Mouse (Mus musculus) frontal cortex, adult 2 months (tissue): Measurements from ENCODE around the gene 4921507P07Rik. TPM values are rescaled to one million over a fixed set of nuclear protein-coding genes. Genes with fewer than 3 reads are reported as not detected.
"Not testable (repeated sequence)": the region's sequence is repeated elsewhere in the genome, so short reads cannot be mapped to it uniquely, and the experiment has no call there.

Experiments
- DNase-seq, 2 experiments: peaks; one replicate each; pipeline ENCODE4 v3.0.0; 2022; ENCODE audit warnings: low spot score in 1 of 2; ENCODE audit errors: extremely low spot score in 1 of 2
- polyA plus RNA-seq: library from polyadenylated mRNA; depleted of rRNA; stranded (reverse); fragments of >200 nt; gene quantifications from 2 replicates; pipeline ENCODE4 v1.2.3, GENCODE M21; 2012; rRNA removed

The 4921507P07Rik gene
- polyA plus RNA-seq: 0.78 and 0.86 TPM in 2 replicates

GRCm38 (mm10) chr6:50596301-50597211 is at the start of gene 4921507P07Rik:
TSS of gene 4921507P07Rik (minus strand) at chr6:50596632.
- DNase-seq: peak; percentile 82 to 91

DNA sequence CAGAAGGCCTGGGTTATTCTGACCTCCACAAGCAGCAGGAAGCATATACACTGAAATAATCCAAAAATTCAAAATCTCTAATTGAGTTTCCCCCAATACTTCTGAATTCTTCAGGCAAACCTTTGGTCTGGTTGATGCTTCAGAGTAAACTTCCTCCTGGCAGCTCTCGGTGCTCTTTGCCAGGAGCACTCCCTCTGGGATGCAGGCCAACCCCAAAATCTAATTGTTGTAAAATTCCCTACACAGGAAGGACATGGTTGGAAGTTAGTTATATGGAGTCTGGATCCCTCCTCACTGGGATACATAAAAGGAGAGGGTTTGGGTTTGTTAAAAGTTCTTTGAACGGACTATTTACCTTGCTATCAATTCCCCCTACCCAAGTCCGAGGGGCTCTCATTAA is 48.3 kb upstream of the 4921507P07Rik start:
- DNase-seq: no peak

DNA sequence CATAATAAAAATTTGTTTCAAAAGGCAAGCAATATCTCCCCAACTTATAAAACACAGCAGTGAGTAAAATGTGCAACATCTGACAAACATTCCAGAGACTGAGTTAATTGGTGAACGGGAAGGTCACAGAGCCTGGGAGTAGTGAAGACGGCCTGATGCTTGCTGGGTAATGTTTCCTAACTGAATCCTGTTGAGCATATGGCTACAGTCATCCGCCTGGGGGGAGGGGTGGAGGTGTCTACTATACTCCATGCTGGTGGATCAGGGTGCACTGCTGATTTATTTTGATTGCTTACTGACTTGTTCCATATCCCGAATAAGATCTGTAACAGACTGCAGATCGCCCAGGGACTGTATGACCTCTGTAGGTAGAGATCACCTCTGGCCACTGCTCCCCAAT is 45.5 kb upstream of the 4921507P07Rik start:
- no peak for DNase-seq

- no peak for DNase-seq
Observed at GRCm38 (mm10) chr6:50640377-50640776, 43.9 kb upstream of the 4921507P07Rik start.

GRCm38 (mm10) chr6:50639656-50640055 is 43.2 kb upstream of the 4921507P07Rik start:
- DNase-seq: no peak

DNA sequence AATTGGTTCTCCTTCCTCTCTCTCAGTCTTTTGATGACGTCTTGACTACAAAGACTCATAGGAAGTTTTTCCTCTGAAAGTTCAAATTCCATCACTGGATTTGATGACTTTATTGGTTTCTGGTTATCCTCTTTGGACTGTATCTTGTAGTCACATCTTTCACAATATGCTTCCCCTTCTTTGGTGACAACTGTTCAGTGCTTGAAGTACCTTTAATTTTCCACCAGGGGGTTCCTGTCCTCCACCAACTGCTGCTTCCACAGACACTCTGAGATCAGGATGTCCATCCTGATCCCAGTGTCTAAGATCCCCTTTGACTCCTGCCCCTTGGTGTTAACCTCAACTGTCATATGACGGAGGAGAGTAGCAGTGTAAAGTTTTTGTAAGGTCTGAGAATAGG is 29.7 kb upstream of the 4921507P07Rik start:
- not testable (repeated sequence) for DNase-seq

- not testable (repeated sequence) for DNase-seq
Observed at GRCm38 (mm10) chr6:50618273-50618672, 21.8 kb upstream of the 4921507P07Rik start.

DNA sequence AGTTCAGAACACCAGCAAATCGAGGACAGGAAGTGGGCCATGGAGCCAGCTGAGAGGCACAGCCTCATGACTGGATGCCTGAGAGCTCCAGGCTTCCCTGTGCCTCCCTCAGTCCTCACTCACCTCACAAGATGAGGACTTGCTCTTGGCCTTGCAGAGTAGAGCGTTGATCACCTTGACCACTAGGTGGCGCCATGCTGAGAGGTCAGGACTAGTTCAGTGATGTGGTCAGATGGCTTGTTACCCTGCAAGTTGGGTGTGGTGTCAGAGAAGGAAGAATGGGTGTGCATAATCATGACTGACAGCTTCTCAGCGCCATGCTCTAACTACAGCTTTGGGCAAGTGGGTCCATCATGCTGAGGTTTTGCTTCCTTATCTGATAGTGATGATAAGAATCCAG is 5.2 kb upstream of the 4921507P07Rik start:
- no peak for DNase-seq

DNA sequence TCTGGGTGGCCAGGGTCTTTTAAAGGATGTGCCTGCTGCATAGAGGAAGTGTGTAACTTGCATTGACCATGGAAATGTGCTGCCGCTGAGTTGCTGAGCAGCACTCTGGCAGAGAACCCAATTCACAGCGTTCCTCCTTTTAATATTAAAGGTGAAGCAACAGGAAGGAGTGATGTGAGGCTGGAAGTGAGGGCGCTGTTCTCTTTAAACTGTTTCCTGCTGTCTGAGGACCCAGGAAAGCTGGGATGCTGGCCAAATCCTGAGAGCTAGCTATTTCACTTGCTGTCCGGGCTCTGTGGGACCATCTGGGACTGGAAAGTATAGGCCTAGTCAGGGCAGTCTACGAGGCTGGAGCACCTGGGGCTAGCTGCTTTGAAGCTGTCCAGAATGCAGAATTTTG is 2.1 kb upstream of the 4921507P07Rik start:
- DNase-seq: no peak

DNA sequence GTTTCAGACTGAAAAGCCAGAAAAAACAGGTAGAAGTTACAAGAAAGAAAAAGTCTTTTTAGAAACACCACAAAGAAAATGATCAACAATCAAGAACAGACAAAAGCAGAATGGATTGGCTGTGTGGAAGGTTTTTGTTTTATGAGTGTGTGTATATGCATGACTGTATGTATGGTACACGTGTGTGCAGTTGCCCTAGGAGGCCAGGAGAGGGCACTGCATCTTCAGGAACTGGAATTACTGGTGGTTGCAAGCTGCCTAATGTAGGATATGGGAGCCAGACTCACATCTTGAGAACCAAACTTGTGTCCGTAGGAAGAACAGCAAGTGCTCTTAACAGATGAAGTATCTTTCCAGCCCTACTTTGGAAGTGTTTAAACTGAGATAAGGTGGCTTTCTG is 2.1 kb downstream of the 4921507P07Rik start:
- DNase-seq: no peak

DNA sequence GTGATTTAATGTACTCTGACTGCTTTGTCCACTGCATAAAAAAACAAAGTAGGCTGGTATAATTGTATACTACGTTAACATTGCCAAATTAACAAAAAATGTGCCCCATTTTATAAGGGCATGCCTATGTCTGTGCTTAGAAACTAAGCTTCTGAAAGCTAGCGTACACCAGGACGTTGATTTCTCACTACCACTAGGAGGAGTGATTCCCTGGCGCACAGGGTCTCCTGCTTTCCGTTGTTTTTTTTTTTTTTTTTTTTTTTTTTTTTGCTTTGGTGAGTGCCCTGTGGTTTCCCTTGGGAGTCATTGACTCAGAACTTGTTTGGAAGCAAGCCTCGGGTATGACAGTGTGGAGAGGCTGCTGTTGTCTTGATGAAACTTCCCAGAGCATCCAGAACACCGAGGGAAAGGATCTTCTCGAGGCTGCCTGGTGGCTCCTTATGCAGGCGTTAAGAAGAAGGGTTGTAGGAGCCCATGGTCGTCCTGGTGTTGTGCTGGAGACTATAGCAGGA is 3.0 kb downstream of the 4921507P07Rik start:
- DNase-seq: no peak

DNA sequence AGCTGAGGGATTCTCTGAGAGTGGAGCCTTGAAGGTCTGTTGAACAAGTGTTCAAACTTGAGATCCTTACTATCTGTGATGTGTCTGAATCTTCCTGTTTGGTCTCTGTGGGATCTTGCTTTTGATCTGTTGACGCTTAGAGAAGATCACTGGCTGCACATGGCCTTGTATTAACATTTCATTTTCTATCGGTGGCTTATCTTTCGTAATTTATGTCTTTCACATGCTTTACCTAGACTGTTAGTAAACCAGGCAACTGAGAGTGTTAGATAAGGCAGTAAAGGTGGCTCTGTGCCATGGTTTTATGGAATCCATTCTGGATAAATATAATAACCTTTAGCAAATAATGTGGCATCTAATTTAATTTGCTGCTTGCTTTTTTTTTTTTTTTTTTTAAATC is 6.2 kb downstream of the 4921507P07Rik start:
- no peak for DNase-seq

- DNase-seq: peak in 1 of 2 experiments; percentile 89
Observed at GRCm38 (mm10) chr6:50588251-50588650, 8.2 kb downstream of the 4921507P07Rik start.

GRCm38 (mm10) chr6:50587412-50587811 is 9.0 kb downstream of the 4921507P07Rik start:
- DNase-seq: no peak

DNA sequence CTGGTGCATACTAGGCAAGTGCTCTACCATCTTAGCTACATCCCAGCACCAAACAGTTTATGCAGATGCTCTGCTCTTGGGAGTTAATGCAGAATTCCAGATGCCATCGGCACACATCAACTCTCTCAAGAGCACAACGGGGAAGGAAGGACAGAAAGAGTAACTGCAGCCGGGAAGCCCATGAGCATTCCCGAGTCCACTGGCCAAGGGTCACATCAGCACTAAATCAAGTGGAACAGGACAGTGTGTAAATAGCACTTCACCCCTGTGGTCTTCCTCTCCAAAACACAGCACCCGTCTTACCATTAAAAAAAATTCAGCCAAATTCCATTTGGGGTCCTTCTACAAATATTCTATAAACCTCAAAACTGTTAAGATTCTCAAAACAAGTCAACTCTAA is 10.1 kb downstream of the 4921507P07Rik start:
- DNase-seq: no peak

DNA sequence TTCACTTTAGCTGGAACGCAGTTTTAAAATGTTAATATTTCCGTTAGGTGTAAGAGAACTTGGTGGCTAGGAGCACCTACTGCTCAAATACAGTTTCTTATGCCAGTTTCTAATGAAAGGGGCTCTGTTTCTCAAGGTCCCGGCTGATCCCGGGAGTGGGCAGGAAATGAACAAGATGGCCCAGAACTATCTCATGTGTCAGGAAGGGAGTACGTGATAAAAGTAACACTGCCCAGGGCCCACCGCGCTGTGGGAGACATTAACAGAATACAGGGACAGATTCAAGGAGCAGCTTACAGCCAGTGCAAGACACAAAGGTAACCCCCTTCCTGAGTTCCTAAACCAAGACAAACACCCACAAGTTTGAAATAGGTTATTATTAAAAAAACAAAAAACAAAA is 10.7 kb downstream of the 4921507P07Rik start:
- no peak for DNase-seq

GRCm38 (mm10) chr6:50571661-50572060 is 24.8 kb downstream of the 4921507P07Rik start:
- no peak for DNase-seq

DNA sequence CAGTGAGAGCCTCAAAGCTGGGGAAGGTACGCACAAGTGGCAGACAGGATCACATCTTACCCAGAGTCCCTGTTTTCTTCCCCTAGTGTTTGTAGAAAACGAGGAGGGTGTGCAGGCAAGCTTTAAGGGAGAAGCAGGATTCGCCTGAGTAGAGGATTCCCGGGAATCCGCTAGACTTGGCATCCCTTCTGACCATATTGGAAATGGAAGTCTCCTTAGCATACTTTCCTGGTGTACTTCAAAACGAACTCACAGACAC is 29.5 kb downstream of the 4921507P07Rik start:
- no peak for DNase-seq

DNA sequence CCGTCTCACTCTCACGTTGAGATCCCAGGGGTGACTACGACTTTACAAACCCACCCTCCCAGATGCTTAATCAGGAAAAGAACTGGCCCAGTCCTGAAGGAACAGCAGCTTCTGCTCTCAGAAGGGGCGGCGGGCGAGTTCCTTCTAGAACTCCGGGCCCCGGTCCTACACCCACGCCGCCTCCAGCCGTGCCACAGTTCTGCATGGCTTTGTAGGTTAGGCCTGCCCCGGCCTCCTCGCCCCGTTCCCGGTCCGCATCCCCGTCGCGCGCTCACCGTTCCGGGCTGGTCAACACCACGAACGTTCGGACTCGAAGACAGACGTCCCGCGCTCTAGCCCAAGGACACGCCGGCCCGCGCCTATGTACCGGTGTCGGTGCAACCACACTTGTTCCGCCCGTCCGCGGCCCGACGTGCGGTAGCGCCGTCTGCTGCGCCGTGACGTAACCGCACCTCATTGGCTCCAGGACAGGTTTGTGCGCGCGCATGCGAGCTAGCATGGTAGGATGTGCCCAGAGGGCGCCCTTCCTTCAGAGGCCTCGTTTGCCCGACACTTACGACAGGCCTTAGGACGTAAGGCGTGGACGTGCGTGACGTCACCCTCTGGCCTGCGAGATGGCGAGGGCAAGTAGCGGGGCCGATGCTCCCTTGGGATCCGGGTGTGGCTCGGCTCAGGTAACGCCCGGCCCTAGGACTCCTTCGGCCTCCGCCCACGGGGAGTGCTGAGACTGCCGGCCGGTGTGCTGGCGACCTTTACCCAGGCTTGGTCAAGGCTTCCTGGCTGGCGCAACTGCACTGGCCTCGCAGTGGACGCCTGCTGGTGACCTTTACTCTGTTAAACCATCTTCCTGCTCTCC is 30.1 kb downstream of the 4921507P07Rik start, which contains the start of gene Cycs:
Gene Cycs (minus strand): TSS at position 398 of the 856 bp plus-strand sequence.
- peak; percentile 98 to 100 for DNase-seq

- no peak for DNase-seq
Observed at GRCm38 (mm10) chr6:50563651-50564050, 32.8 kb downstream of the 4921507P07Rik start.

DNA sequence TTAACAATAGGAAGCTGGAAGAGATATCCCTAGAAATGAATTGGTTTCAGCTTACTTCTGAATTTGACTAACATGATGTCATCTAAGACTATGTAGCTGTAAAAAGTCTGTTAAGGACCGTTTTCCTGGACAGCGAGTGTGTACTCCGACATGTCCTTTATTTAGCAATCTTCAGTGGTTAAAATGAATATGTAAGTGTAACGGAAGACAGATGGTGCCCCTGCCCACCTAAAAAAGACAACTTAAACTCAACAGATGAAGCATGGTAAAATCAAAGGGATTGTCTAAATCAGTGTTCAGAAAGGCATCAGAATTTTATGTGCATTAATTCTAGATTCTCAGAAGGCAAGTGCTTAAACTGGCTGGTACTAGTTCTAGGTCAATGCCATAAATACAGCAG is 34.0 kb downstream of the 4921507P07Rik start:
- DNase-seq: peak in 1 of 2 experiments; percentile 51
